Mouse (Mus musculus): ENCODE measurements around the gene Dgat2. TPM values are rescaled to one million over a fixed set of nuclear protein-coding genes. Genes with fewer than 3 reads are reported as not detected.

Dgat2 gene
- polyA plus RNA-seq, 1 experiment from 2014 or later, result 11.2 TPM

GRCm38 (mm10) chr7:99141919-99142606 lies 40.5 kb downstream of the Dgat2 start:
- Histone ChIP-seq H3K9ac (ENCODE audit: low read depth, low read length) (no peak overlapping the region), H3K36me3 (ENCODE audit: control insufficient read depth, insufficient read depth, low read length) (no peaks in the 10 kb centered on the region), H3K27me3 (ENCODE audit: control insufficient read depth, insufficient read depth, low read length) (no peaks in the 10 kb centered on the region), H3K4me2 (replicated peaks; ENCODE audit: low read depth, low read length) (peak overlapping the region; percentile 85), H3K4me3 (ENCODE audit: low read depth, low read length) (peak overlapping the region; percentile 92), H3K4me1 (replicated peaks; ENCODE audit: control insufficient read depth, insufficient read depth, low read length) (no peaks in the 10 kb centered on the region; the same call in 1 of the 2 replicates), H3K9me3 (ENCODE audit: control insufficient read depth, low read length) (no peaks in the 10 kb centered on the region), H3K27ac (ENCODE audit: low read depth, low read length) (no peak overlapping the region)
- DNase-seq (ENCODE audit: low spot score), result no peak
- ATAC-seq (ENCODE audit: low FRiP score), result no peak
- WGBS, result 33% methylated on average over 12 of the region's 12 CpGs

- under 1% methylated on average over 51 of the region's 51 CpGs for WGBS
These were observed 41.3 kb downstream of the Dgat2 start, which contains the start of gene Uvrag for GRCm38 (mm10) chr7:99140984-99141918. TSS of gene Uvrag (minus strand) at chr7:99141141.

GRCm38 (mm10) chr7:99140511-99140910 lies 42.0 kb downstream of the Dgat2 start:
- peak overlapping the region; percentile 85 for H3K4me2 ChIP-seq (replicated peaks; ENCODE audit: low read depth, low read length)
- H3K27me3 ChIP-seq (ENCODE audit: control insufficient read depth, insufficient read depth, low read length), result no peaks in the 10 kb centered on the region
- DNase-seq (ENCODE audit: low spot score) (peak; percentile 57), ATAC-seq (ENCODE audit: low FRiP score) (peak; percentile 25; the same call in 1 of the 2 replicates)
- 0% methylated on average over 23 of the region's 39 CpGs for WGBS
- H3K9ac ChIP-seq (ENCODE audit: low read depth, low read length), result peak overlapping the region; percentile 82
- H3K27ac ChIP-seq (ENCODE audit: low read depth, low read length), result peak overlapping the region; percentile 68
- H3K9me3 ChIP-seq (ENCODE audit: control insufficient read depth, low read length), result no peaks in the 10 kb centered on the region
- no peaks in the 10 kb centered on the region; the same call in 1 of the 2 replicates for H3K4me1 ChIP-seq (replicated peaks; ENCODE audit: control insufficient read depth, insufficient read depth, low read length)
- H3K4me3 ChIP-seq (ENCODE audit: low read depth, low read length), result peak overlapping the region; percentile 92
- no peaks in the 10 kb centered on the region for H3K36me3 ChIP-seq (ENCODE audit: control insufficient read depth, insufficient read depth, low read length)

More at GRCm38 (mm10) chr7:99140984-99141918, 41.3 kb downstream of the Dgat2 start, which contains the start of gene Uvrag:
- Histone ChIP-seq H3K4me3 (ENCODE audit: low read depth, low read length) (peak within 1 kb of the TSS; percentile 92), H3K4me2 (replicated peaks; ENCODE audit: low read depth, low read length) (peak within 1 kb of the TSS; percentile 85), H3K9ac (ENCODE audit: low read depth, low read length) (peak within 1 kb of the TSS; percentile 82), H3K27me3 (ENCODE audit: control insufficient read depth, insufficient read depth, low read length) (no peaks in the 10 kb centered on the region), H3K36me3 (ENCODE audit: control insufficient read depth, insufficient read depth, low read length) (no peaks in the 10 kb centered on the region), H3K4me1 (replicated peaks; ENCODE audit: control insufficient read depth, insufficient read depth, low read length) (no peaks in the 10 kb centered on the region; the same call in 1 of the 2 replicates), H3K9me3 (ENCODE audit: control insufficient read depth, low read length) (no peaks in the 10 kb centered on the region), H3K27ac (ENCODE audit: low read depth, low read length) (peak within 1 kb of the TSS; percentile 68)
- ATAC-seq (ENCODE audit: low FRiP score) (peak; percentile 99), DNase-seq (ENCODE audit: low spot score) (peak; percentile 98)

DNA sequence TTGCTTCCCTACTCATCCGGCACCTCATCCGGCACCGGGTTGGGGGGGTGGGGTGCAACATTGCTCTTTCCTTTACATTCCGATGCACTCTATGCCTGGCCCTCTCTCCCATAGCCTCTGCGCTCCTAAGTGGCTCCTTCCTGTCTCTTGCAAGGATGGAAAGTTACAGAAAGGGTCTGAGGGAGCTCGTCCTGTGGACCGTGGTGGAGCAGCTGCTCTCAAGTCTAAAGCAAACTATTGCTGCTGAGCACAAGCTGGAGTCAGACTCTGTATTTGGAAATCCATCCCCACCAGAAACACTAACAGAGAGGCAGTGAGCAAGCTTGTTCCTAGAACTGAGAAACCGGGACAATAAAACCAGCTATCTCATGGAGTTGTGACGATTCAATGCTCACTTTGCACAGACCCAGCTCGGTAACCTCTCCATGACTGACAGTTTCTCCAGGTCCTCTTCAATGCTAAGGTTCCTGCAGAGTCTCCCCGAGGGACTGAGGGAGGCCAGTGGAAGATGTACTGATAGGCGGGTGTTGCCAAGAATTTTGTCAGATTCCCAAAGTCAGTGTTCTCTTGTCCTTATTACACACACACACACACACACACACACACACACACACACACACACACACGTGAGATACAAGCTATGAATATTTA lies 42.6 kb downstream of the Dgat2 start:
- Histone ChIP-seq H3K4me1 (replicated peaks; ENCODE audit: control insufficient read depth, insufficient read depth, low read length) (no peaks in the 10 kb centered on the region; the same call in 1 of the 2 replicates), H3K4me3 (ENCODE audit: low read depth, low read length) (peak overlapping the region; percentile 92), H3K9ac (ENCODE audit: low read depth, low read length) (peak overlapping the region; percentile 82), H3K36me3 (ENCODE audit: control insufficient read depth, insufficient read depth, low read length) (no peaks in the 10 kb centered on the region), H3K27me3 (ENCODE audit: control insufficient read depth, insufficient read depth, low read length) (no peaks in the 10 kb centered on the region), H3K27ac (ENCODE audit: low read depth, low read length) (no peak overlapping the region), H3K4me2 (replicated peaks; ENCODE audit: low read depth, low read length) (peak overlapping the region; percentile 85), H3K9me3 (ENCODE audit: control insufficient read depth, low read length) (no peaks in the 10 kb centered on the region)
- DNase-seq (ENCODE audit: low spot score), result peak; percentile 44
- ATAC-seq (ENCODE audit: low FRiP score), result no peak
- WGBS, result under 1% methylated on average over 13 of the region's 13 CpGs

- WGBS, result 92% methylated on average over 4 of the region's 4 CpGs
- no peak for ATAC-seq (ENCODE audit: low FRiP score)
These were observed 45.0 kb downstream of the Dgat2 start for GRCm38 (mm10) chr7:99137541-99137940.

DNA sequence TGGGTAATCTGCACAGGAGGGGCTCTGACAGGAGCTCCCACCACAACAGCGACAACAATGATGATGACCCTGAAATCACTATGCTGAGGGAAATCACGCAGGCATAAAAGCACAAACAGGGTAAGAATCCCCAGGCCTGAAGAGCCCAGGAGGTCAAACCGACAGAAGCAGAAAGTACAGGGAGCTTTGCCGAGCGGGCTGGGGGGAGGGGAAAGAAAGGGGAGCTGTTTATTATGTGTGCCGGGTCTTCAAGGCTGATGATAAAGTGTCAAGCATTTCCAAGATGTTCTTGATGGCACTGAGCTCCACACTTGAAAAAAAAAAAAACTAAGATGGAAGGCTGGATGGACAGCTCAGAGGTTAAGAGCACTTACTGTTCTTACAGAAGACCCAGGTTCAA lies 45.7 kb downstream of the Dgat2 start:
- H3K27me3 ChIP-seq (ENCODE audit: control insufficient read depth, insufficient read depth, low read length), result no peaks in the 10 kb centered on the region
- no peak for ATAC-seq (ENCODE audit: low FRiP score)
- H3K36me3 ChIP-seq (ENCODE audit: control insufficient read depth, insufficient read depth, low read length), result no peaks in the 10 kb centered on the region
- H3K4me2 ChIP-seq (replicated peaks; ENCODE audit: low read depth, low read length), result no peak overlapping the region
- H3K4me1 ChIP-seq (replicated peaks; ENCODE audit: control insufficient read depth, insufficient read depth, low read length), result no peaks in the 10 kb centered on the region; the same call in 1 of the 2 replicates
- H3K27ac ChIP-seq (ENCODE audit: low read depth, low read length), result no peak overlapping the region
- 38% methylated on average over 6 of the region's 6 CpGs for WGBS
- no peak overlapping the region for H3K4me3 ChIP-seq (ENCODE audit: low read depth, low read length)
- no peak overlapping the region for H3K9ac ChIP-seq (ENCODE audit: low read depth, low read length)
- H3K9me3 ChIP-seq (ENCODE audit: control insufficient read depth, low read length), result no peaks in the 10 kb centered on the region
- no peak for DNase-seq (ENCODE audit: low spot score)

More at GRCm38 (mm10) chr7:99137541-99137940, 45.0 kb downstream of the Dgat2 start:
- H3K9ac ChIP-seq (ENCODE audit: low read depth, low read length), result no peak overlapping the region
- H3K27ac ChIP-seq (ENCODE audit: low read depth, low read length), result no peak overlapping the region
- DNase-seq (ENCODE audit: low spot score), result no peak
- H3K4me3 ChIP-seq (ENCODE audit: low read depth, low read length), result no peak overlapping the region
- H3K27me3 ChIP-seq (ENCODE audit: control insufficient read depth, insufficient read depth, low read length), result no peaks in the 10 kb centered on the region
- no peaks in the 10 kb centered on the region for H3K9me3 ChIP-seq (ENCODE audit: control insufficient read depth, low read length)
- no peaks in the 10 kb centered on the region for H3K36me3 ChIP-seq (ENCODE audit: control insufficient read depth, insufficient read depth, low read length)
- H3K4me1 ChIP-seq (replicated peaks; ENCODE audit: control insufficient read depth, insufficient read depth, low read length), result no peaks in the 10 kb centered on the region; the same call in 1 of the 2 replicates
- no peak overlapping the region for H3K4me2 ChIP-seq (replicated peaks; ENCODE audit: low read depth, low read length)

GRCm38 (mm10) chr7:99133811-99134402 lies 48.6 kb downstream of the Dgat2 start:
- ATAC-seq (ENCODE audit: low FRiP score) (no peak), DNase-seq (ENCODE audit: low spot score) (no peak)
- Histone ChIP-seq H3K27ac (ENCODE audit: low read depth, low read length) (no peak overlapping the region), H3K4me1 (replicated peaks; ENCODE audit: control insufficient read depth, insufficient read depth, low read length) (no peaks in the 10 kb centered on the region), H3K4me3 (ENCODE audit: low read depth, low read length) (no peak overlapping the region), H3K36me3 (ENCODE audit: control insufficient read depth, insufficient read depth, low read length) (no peaks in the 10 kb centered on the region), H3K4me2 (replicated peaks; ENCODE audit: low read depth, low read length) (no peak overlapping the region), H3K9ac (ENCODE audit: low read depth, low read length) (no peak overlapping the region), H3K9me3 (ENCODE audit: control insufficient read depth, low read length) (no peaks in the 10 kb centered on the region), H3K27me3 (ENCODE audit: control insufficient read depth, insufficient read depth, low read length) (no peaks in the 10 kb centered on the region)
- 87% methylated on average over 8 of the region's 8 CpGs for WGBS

DNA sequence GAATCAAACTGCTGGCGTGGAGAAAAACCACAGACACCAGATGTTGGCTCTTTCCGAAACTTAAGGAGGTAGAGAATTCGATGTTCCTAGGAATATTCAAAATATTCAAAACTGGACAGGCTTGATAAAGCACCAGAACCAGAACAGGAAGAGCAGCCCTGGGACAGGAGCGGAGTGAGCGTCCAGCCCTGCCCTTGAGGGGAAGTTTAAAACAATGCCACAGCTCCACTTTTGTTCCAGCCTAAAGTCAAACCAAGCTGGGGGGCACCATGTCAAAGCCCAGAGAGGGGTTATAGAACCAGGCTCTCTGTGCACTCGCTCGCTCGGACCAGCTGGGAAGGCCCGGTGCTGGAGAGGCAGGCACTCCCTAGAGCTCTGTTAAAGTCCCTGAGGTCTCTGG lies 49.9 kb downstream of the Dgat2 start:
- peaks cover 1% of the 10 kb centered on the region; the same call in 1 of the 2 replicates for H3K4me1 ChIP-seq (replicated peaks; ENCODE audit: control insufficient read depth, insufficient read depth, low read length)
- no peak overlapping the region for H3K4me2 ChIP-seq (replicated peaks; ENCODE audit: low read depth, low read length)
- 88% methylated on average over 9 of the region's 9 CpGs for WGBS
- H3K9ac ChIP-seq (ENCODE audit: low read depth, low read length), result no peak overlapping the region
- H3K36me3 ChIP-seq (ENCODE audit: control insufficient read depth, insufficient read depth, low read length), result no peaks in the 10 kb centered on the region
- H3K27ac ChIP-seq (ENCODE audit: low read depth, low read length), result no peak overlapping the region
- H3K27me3 ChIP-seq (ENCODE audit: control insufficient read depth, insufficient read depth, low read length), result no peaks in the 10 kb centered on the region
- DNase-seq (ENCODE audit: low spot score) (no peak), ATAC-seq (ENCODE audit: low FRiP score) (no peak)
- H3K9me3 ChIP-seq (ENCODE audit: control insufficient read depth, low read length), result no peaks in the 10 kb centered on the region
- H3K4me3 ChIP-seq (ENCODE audit: low read depth, low read length), result no peak overlapping the region

Data from hindbrain, embryonic 11.5 days (tissue).